Mouse (Mus musculus): ENCODE measurements around the gene Mansc4. TPM values are rescaled to one million over a fixed set of nuclear protein-coding genes. Genes with fewer than 3 reads are reported as not detected.

The Mansc4 gene
- total RNA-seq, 2 experiments from 2014 or later, result not detected

GRCm38 (mm10) chr6:147085398-147086040 is 1.3 kb downstream of the Mansc4 start:
- DNase-seq, result no peak
- intact Hi-C loops (cut with DNase I), result no loop called here

GRCm38 (mm10) chr6:147079919-147080318 is 6.9 kb downstream of the Mansc4 start:
- intact Hi-C loops (cut with DNase I), result no loop called here
- DNase-seq, result no peak

- intact Hi-C loops (cut with DNase I), result no loop called here
- no peak for DNase-seq
These were observed 10.0 kb downstream of the Mansc4 start for GRCm38 (mm10) chr6:147076878-147077277.

- DNase-seq, result no peak
- intact Hi-C loops (cut with DNase I), result no loop called here
These were observed 10.9 kb downstream of the Mansc4 start for GRCm38 (mm10) chr6:147075808-147076387.

- intact Hi-C loops (cut with DNase I), result no loop called here
These were observed 21.9 kb downstream of the Mansc4 start for GRCm38 (mm10) chr6:147064944-147065261.

GRCm38 (mm10) chr6:147064226-147064943 is 22.4 kb downstream of the Mansc4 start:
- intact Hi-C loops (cut with DNase I), result no loop called here
- no peak for DNase-seq

More at GRCm38 (mm10) chr6:147064944-147065261, 21.9 kb downstream of the Mansc4 start:
- peak; percentile 52 to 72 for DNase-seq

- intact Hi-C loops (cut with DNase I), result no loop called here
- no peak for DNase-seq
These were observed 24.1 kb downstream of the Mansc4 start for GRCm38 (mm10) chr6:147062694-147063093.

- intact Hi-C loops (cut with DNase I), result no loop called here
- DNase-seq, result no peak
These were observed 24.8 kb downstream of the Mansc4 start for GRCm38 (mm10) chr6:147062034-147062433.

- intact Hi-C loops (cut with DNase I), result no loop called here
- DNase-seq, result no peak
These were observed 25.2 kb downstream of the Mansc4 start for GRCm38 (mm10) chr6:147061630-147062029.

GRCm38 (mm10) chr6:147059326-147059725 is 27.5 kb downstream of the Mansc4 start:
- DNase-seq, result no peak
- intact Hi-C loops (cut with DNase I), result no loop called here

GRCm38 (mm10) chr6:147055374-147055977 is 31.4 kb downstream of the Mansc4 start:
- DNase-seq, result no peak

GRCm38 (mm10) chr6:147053785-147054646 is 32.8 kb downstream of the Mansc4 start:
- intact Hi-C loops (cut with DNase I), result no loop called here
- DNase-seq, result no peak

More at GRCm38 (mm10) chr6:147055374-147055977, 31.4 kb downstream of the Mansc4 start:
- intact Hi-C loops (cut with DNase I), result no loop called here

GRCm38 (mm10) chr6:147052440-147052839 is 34.4 kb downstream of the Mansc4 start:
- no peak for DNase-seq
- intact Hi-C loops (cut with DNase I), result no loop called here

GRCm38 (mm10) chr6:147051666-147052065 is 35.2 kb downstream of the Mansc4 start:
- intact Hi-C loops (cut with DNase I), result no loop called here
- no peak for DNase-seq

GRCm38 (mm10) chr6:147049239-147049805 is 37.5 kb downstream of the Mansc4 start:
- intact Hi-C loops (cut with DNase I), result no loop called here
- DNase-seq, result no peak

GRCm38 (mm10) chr6:147043633-147044032 is 43.2 kb downstream of the Mansc4 start:
- DNase-seq, result no peak
- intact Hi-C loops (cut with DNase I), result no loop called here

GRCm38 (mm10) chr6:147042291-147043290 is 44.2 kb downstream of the Mansc4 start, which contains the start of gene Mrps35:
TSS of gene Mrps35 (plus strand) at chr6:147042764.
- peak; percentile 82 to 89 for DNase-seq
- intact Hi-C loops (cut with DNase I), result no loop called here

- DNase-seq, result no peak
- intact Hi-C loops (cut with DNase I), result no loop called here
These were observed 54.4 kb downstream of the Mansc4 start, which contains the start of gene Rep15 for GRCm38 (mm10) chr6:147032303-147032925. TSS of gene Rep15 (plus strand) at chr6:147032584.

Measured in gastrocnemius, postnatal 36 days (tissue).